Mouse (Mus musculus): ENCODE data around the gene Krit1.
"Not testable (repeated sequence)": the region's sequence is repeated elsewhere in the genome, so short reads cannot be mapped to it uniquely, and the experiment has no call there.

The Krit1 gene

GRCm38 (mm10) chr5:3886862-3887261, 83.9 kb downstream of the Krit1 start:
- DNase-seq (ENCODE audit: low read depth, low spot score), result not testable (repeated sequence)

GRCm38 (mm10) chr5:3889201-3889600, 86.2 kb downstream of the Krit1 start:
- DNase-seq (ENCODE audit: low read depth, low spot score), result no peak

- not testable (repeated sequence) for DNase-seq (ENCODE audit: low read depth, low spot score)
Measured at GRCm38 (mm10) chr5:3893459-3894293, 90.7 kb downstream of the Krit1 start, which contains the start of gene Mterf1a. Gene Mterf1a (minus strand): TSS chr5:3893933.

GRCm38 (mm10) chr5:3894294-3894619, 91.3 kb downstream of the Krit1 start:
- DNase-seq (ENCODE audit: low read depth, low spot score), result not testable (repeated sequence)

Measured in retina, postnatal 7 days (tissue).